In the genomic region with DNA sequence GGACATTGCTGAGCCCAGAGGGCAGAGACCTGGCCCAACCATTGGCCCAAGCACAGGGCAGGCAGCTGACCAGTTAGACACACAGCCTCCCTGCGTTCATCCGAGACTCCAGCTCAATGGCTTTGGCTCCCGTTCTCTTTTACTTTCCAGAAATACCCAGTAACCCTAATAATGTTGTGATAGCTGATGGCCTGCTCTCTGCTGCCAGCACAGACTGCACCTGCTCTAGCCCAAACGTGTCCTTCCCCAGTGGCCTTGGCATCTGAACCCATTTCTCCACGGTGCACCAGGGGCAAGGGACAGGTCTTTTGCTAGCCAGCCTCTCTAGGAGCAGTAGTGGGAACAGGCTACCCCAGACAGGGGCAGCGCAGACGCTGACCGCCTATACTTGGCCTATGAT, we compare ENCODE assay signal across 16 mouse cellular contexts. TPM values are rescaled to one million over a fixed set of nuclear protein-coding genes. Genes with fewer than 3 reads are reported as not detected.
DNase-seq lines count a peak whose midpoint lies in the region; ATAC-seq lines count a peak whose summit lies in the region.
"Had no signal": no experiment of that assay in that cellular context is flagged by ENCODE, and none has a peak within 500 bp of the region (broad histone marks: within the 10 kb centered on the region; RNA-seq: fewer than 3 reads in every experiment).

No protein-coding gene starts in this region.

- H3K27ac ChIP-seq in kidney, embryonic 15.5 days = no peak overlapping the region
- peak overlapping the region; percentile 46; the same call in 1 of the 2 replicates for H3K27ac ChIP-seq in heart, embryonic 15.5 days
- no peak overlapping the region for H3K27ac ChIP-seq in midbrain, embryonic 15.5 days
- H3K27ac ChIP-seq: embryonic facial prominence, embryonic 13.5 days; liver, embryonic 15.5 days; midbrain, embryonic 10.5 days had no signal

- no peak overlapping the region for H3K9ac ChIP-seq in kidney, embryonic 15.5 days
- H3K9ac ChIP-seq in heart, embryonic 15.5 days = no peak overlapping the region
- H3K9ac ChIP-seq in midbrain, embryonic 15.5 days = no peak overlapping the region
- H3K9ac ChIP-seq: embryonic facial prominence, embryonic 13.5 days; liver, embryonic 15.5 days had no signal

- H3K4me1 ChIP-seq in kidney, embryonic 15.5 days = peaks cover 68% of the 10 kb centered on the region
- H3K4me1 ChIP-seq in heart, embryonic 15.5 days (replicated peaks) = peaks cover 64% of the 10 kb centered on the region
- peaks cover 70% of the 10 kb centered on the region for H3K4me1 ChIP-seq in midbrain, embryonic 15.5 days

- no peak overlapping the region for H3K4me3 ChIP-seq in kidney, embryonic 15.5 days (replicated peaks)
- H3K4me3 ChIP-seq in heart, embryonic 15.5 days = no peak overlapping the region
- H3K4me3 ChIP-seq in midbrain, embryonic 15.5 days = no peak overlapping the region
- H3K4me3 ChIP-seq: embryonic facial prominence, embryonic 13.5 days; liver, embryonic 15.5 days; midbrain, embryonic 10.5 days had no signal

- H3K4me2 ChIP-seq in kidney, embryonic 15.5 days = no peak overlapping the region
- no peak overlapping the region for H3K4me2 ChIP-seq in heart, embryonic 15.5 days
- no peak overlapping the region for H3K4me2 ChIP-seq in midbrain, embryonic 15.5 days
- H3K4me2 ChIP-seq: embryonic facial prominence, embryonic 13.5 days; liver, embryonic 15.5 days had no signal

- peak; percentile 73 for DNase-seq in gastrocnemius, postnatal 25 days
- no peak for DNase-seq in gastrocnemius, postnatal 14 days
- peak; percentile 6 for DNase-seq in kidney, adult 18-20 months
- peak; percentile 11 for DNase-seq in cerebellum, adult 8-10 months
- DNase-seq: kidney, adult 8-10 months; layer of hippocampus, adult 9-11 months; thymus, adult 2 months had no signal

- H3K9me3 ChIP-seq in kidney, embryonic 15.5 days (replicated peaks) = no peaks in the 10 kb centered on the region
- no peaks in the 10 kb centered on the region for H3K9me3 ChIP-seq in heart, embryonic 15.5 days (replicated peaks)
- H3K9me3 ChIP-seq in midbrain, embryonic 15.5 days = no peaks in the 10 kb centered on the region
- H3K9me3 ChIP-seq: embryonic facial prominence, embryonic 13.5 days; liver, embryonic 15.5 days; midbrain, embryonic 10.5 days had no signal

- intact Hi-C loops in gastrocnemius, postnatal 14 days (cut with DNase I; ENCODE audit: low total_unique reads) = no loop called here

- peaks cover 13% of the 10 kb centered on the region for H3K36me3 ChIP-seq in kidney, embryonic 15.5 days
- peaks cover 11% of the 10 kb centered on the region; the same call in 1 of the 2 replicates for H3K36me3 ChIP-seq in heart, embryonic 15.5 days
- no peaks in the 10 kb centered on the region for H3K36me3 ChIP-seq in midbrain, embryonic 15.5 days (replicated peaks)

- ATAC-seq in kidney, embryonic 15.5 days (replicated peaks; ENCODE audit: low FRiP score) = no peak
- no peak for ATAC-seq in heart, embryonic 15.5 days (replicated peaks; ENCODE audit: insufficient number of reproducible peaks, insufficient read depth, low FRiP score, low read depth)
- no peak for ATAC-seq in midbrain, embryonic 15.5 days (replicated peaks)
- ATAC-seq: CD4-positive, CD25-positive, alpha-beta regulatory T cell, adult 4 months had no signal

- no peaks in the 10 kb centered on the region for H3K27me3 ChIP-seq in kidney, embryonic 15.5 days
- H3K27me3 ChIP-seq in heart, embryonic 15.5 days = no peaks in the 10 kb centered on the region
- no peaks in the 10 kb centered on the region for H3K27me3 ChIP-seq in midbrain, embryonic 15.5 days (replicated peaks)
- H3K27me3 ChIP-seq: embryonic facial prominence, embryonic 13.5 days; liver, embryonic 15.5 days had no signal

- WGBS in kidney, embryonic 15.5 days = 67% methylated on average over 8 of the region's 8 CpGs
- 75% methylated on average over 8 of the region's 8 CpGs for WGBS in heart, embryonic 15.5 days
- WGBS in midbrain, embryonic 15.5 days = 90% methylated on average over 8 of the region's 8 CpGs

RNA-seq across cellular contexts. Expression of gene Ndufb7, which starts 14.4 kb away (rescaled TPM):
- 100 to 1,000 TPM; 349 to 360 TPM for total RNA-seq in gastrocnemius, postnatal 25 days (2021)
- 100 to 1,000 TPM; 439 to 462 TPM for total RNA-seq in gastrocnemius, postnatal 14 days (2021)
- 344 and 353 TPM in 2 replicates for polyA plus RNA-seq in kidney, embryonic 15.5 days (2015; fragmentation: Nextera tagmentation; extraction: Ambion mirVana)
- 537 and 672 TPM in 2 replicates for polyA plus RNA-seq in heart, embryonic 15.5 days (2015; fragmentation: Nextera tagmentation; extraction: Ambion mirVana)
- polyA plus RNA-seq in midbrain, embryonic 15.5 days (2015; fragmentation: Nextera tagmentation; extraction: Ambion mirVana) = 336 and 348 TPM in 2 replicates

RNA-seq across cellular contexts. Expression of gene Tecr, which starts 26.9 kb away (rescaled TPM):
- 100 to 1,000 TPM; 313 to 489 TPM for total RNA-seq in gastrocnemius, postnatal 25 days (2021)
- total RNA-seq in gastrocnemius, postnatal 14 days (2021) = 100 to 1,000 TPM; 474 to 504 TPM
- 577 and 605 TPM in 2 replicates for polyA plus RNA-seq in kidney, embryonic 15.5 days (2015; fragmentation: Nextera tagmentation; extraction: Ambion mirVana)
- polyA plus RNA-seq in heart, embryonic 15.5 days (2015; fragmentation: Nextera tagmentation; extraction: Ambion mirVana) = 349 and 431 TPM in 2 replicates
- 1,118 and 1,124 TPM in 2 replicates for polyA plus RNA-seq in midbrain, embryonic 15.5 days (2015; fragmentation: Nextera tagmentation; extraction: Ambion mirVana)

RNA-seq across cellular contexts. Expression of gene Dnajb1, which starts 27.2 kb away (rescaled TPM):
- 1 to 10 TPM; 4.6 to 6.0 TPM for total RNA-seq in gastrocnemius, postnatal 25 days (2021)
- total RNA-seq in gastrocnemius, postnatal 14 days (2021) = 1 to 10 TPM; 7.0 to 7.4 TPM
- polyA plus RNA-seq in kidney, embryonic 15.5 days (2015; fragmentation: Nextera tagmentation; extraction: Ambion mirVana) = 59.1 and 60.4 TPM in 2 replicates
- 36.7 and 47.2 TPM in 2 replicates for polyA plus RNA-seq in heart, embryonic 15.5 days (2015; fragmentation: Nextera tagmentation; extraction: Ambion mirVana)
- polyA plus RNA-seq in midbrain, embryonic 15.5 days (2015; fragmentation: Nextera tagmentation; extraction: Ambion mirVana) = 65.2 and 65.5 TPM in 2 replicates

RNA-seq across cellular contexts. Expression of gene Olfr370, which starts 45.2 kb away (rescaled TPM):
- total RNA-seq in gastrocnemius, postnatal 25 days (2021) = not detected
- total RNA-seq in gastrocnemius, postnatal 14 days (2021) = not detected
- polyA plus RNA-seq in kidney, embryonic 15.5 days (2015; fragmentation: Nextera tagmentation; extraction: Ambion mirVana) = not detected in 2 replicates
- polyA plus RNA-seq in heart, embryonic 15.5 days (2015; fragmentation: Nextera tagmentation; extraction: Ambion mirVana) = not detected in 2 replicates
- not detected in 2 replicates for polyA plus RNA-seq in midbrain, embryonic 15.5 days (2015; fragmentation: Nextera tagmentation; extraction: Ambion mirVana)
- total RNA-seq: left cerebral cortex, postnatal 14 days had no signal
- polyA plus RNA-seq: embryonic facial prominence, embryonic 13.5 days; forebrain, embryonic 11.5 days; liver, embryonic 15.5 days; midbrain, embryonic 10.5 days; thymus, adult 2 months had no signal
